Mouse (Mus musculus) activated CD4-positive, CD25-positive, alpha-beta regulatory T cell, adult 9 weeks (primary cell): ENCODE data around the gene Gch1. TPM values are rescaled to one million over a fixed set of nuclear protein-coding genes. Genes with fewer than 3 reads are reported as not detected.

Experiments used
- polyA plus RNA-seq: library from polyadenylated mRNA; unstranded; fragments of 100-300 nt; shearing (Covaris generic); gene quantifications from one replicate; pipeline ENCODE4 v1.2.1, GENCODE M21; 2017

The Gch1 gene
- 5.3 TPM for polyA plus RNA-seq

GRCm38 (mm10) chr14:47188848-47189634 is at the start of gene Gch1:
Gene Gch1, minus strand, starts transcription at chr14:47189413.

Other genes with a start within 250 kb of the Gch1 start
- 16.3 TPM for gene Wdhd1, start 87.4 kb upstream of the Gch1 start, polyA plus RNA-seq
- 9.1 TPM for gene Socs4, start 87.5 kb upstream of the Gch1 start, polyA plus RNA-seq
- 73.4 TPM for gene Mapk1ip1l, start 108.9 kb upstream of the Gch1 start, polyA plus RNA-seq
- 23.4 TPM for gene Lgals3, start 178.3 kb upstream of the Gch1 start, polyA plus RNA-seq
- 16.0 TPM for gene Dlgap5, start 229.0 kb upstream of the Gch1 start, polyA plus RNA-seq